Mouse (Mus musculus): Measurements from ENCODE around the gene Cfap157.

Cfap157 gene

GRCm38 (mm10) chr2:32779714-32780113 lies 4.5 kb downstream of the Cfap157 start:
- DNase-seq: no peak

- no peak for DNase-seq
Observed at GRCm38 (mm10) chr2:32779131-32779530, 5.1 kb downstream of the Cfap157 start.

GRCm38 (mm10) chr2:32778081-32778480 lies 6.1 kb downstream of the Cfap157 start:
- no peak for DNase-seq

- DNase-seq: no peak
Observed at GRCm38 (mm10) chr2:32776192-32776591, 8.0 kb downstream of the Cfap157 start.

GRCm38 (mm10) chr2:32775359-32776074 lies 8.7 kb downstream of the Cfap157 start, which contains the start of the genes Ttc16 and Ptrh1:
Gene Ttc16, minus strand, starts transcription at chr2:32775633.
Gene Ptrh1, plus strand, starts transcription at chr2:32775786.
- peak; percentile 97 for DNase-seq

GRCm38 (mm10) chr2:32772626-32773279 lies 11.5 kb downstream of the Cfap157 start:
- DNase-seq: no peak

- DNase-seq: no peak
Observed at GRCm38 (mm10) chr2:32771886-32772285, 12.3 kb downstream of the Cfap157 start.

- DNase-seq: no peak
Observed at GRCm38 (mm10) chr2:32769327-32770085, 14.7 kb downstream of the Cfap157 start.

GRCm38 (mm10) chr2:32768661-32769285 lies 15.5 kb downstream of the Cfap157 start:
- DNase-seq: no peak

GRCm38 (mm10) chr2:32767241-32767640 lies 17.0 kb downstream of the Cfap157 start:
- no peak for DNase-seq

GRCm38 (mm10) chr2:32763353-32763752 lies 20.9 kb downstream of the Cfap157 start:
- DNase-seq: no peak

- no peak for DNase-seq
Observed at GRCm38 (mm10) chr2:32761859-32762258, 22.4 kb downstream of the Cfap157 start.

- no peak for DNase-seq
Observed at GRCm38 (mm10) chr2:32761361-32761760, 22.9 kb downstream of the Cfap157 start.

GRCm38 (mm10) chr2:32759001-32759400 lies 25.2 kb downstream of the Cfap157 start:
- no peak for DNase-seq

- no peak for DNase-seq
Observed at GRCm38 (mm10) chr2:32758503-32758902, 25.7 kb downstream of the Cfap157 start.

GRCm38 (mm10) chr2:32757056-32757845 lies 27.0 kb downstream of the Cfap157 start, which contains the start of gene Tor2a:
Gene Tor2a, plus strand, starts transcription at chr2:32757234.
- DNase-seq: peak; percentile 97

GRCm38 (mm10) chr2:32756674-32757055 lies 27.6 kb downstream of the Cfap157 start:
- no peak for DNase-seq

- DNase-seq: no peak
Observed at GRCm38 (mm10) chr2:32752181-32752580, 32.0 kb downstream of the Cfap157 start.

- DNase-seq: no peak
Observed at GRCm38 (mm10) chr2:32751665-32752033, 32.6 kb downstream of the Cfap157 start.

GRCm38 (mm10) chr2:32750887-32751664 lies 33.2 kb downstream of the Cfap157 start:
- no peak for DNase-seq

- no peak for DNase-seq
Observed at GRCm38 (mm10) chr2:32750199-32750598, 34.0 kb downstream of the Cfap157 start.

Data from layer of hippocampus, adult 9-11 months (tissue).